Mouse (Mus musculus): ENCODE results near the gene Fam107a.

Fam107a gene

DNA sequence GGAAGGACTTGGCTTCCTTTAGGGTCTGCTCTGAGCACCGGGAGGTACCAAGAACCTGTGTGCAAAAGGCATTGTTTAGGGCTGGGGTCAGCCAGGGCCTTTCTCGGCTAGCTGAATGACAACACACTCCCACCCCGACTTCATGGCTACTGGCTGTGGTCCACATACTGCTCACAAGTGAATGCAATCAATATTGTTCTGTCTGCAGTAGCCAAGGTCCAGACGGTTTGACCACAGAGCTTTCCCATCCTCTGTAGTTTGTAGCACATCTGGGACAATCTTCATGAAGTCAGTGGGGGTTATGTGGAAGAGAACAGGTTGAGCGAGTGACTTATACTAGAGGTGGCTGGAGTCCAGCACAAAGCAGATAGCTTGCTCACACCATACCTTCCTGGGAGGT is 60.9 kb downstream of the Fam107a start:
- no peak for DNase-seq (ENCODE audit: low spot score)

DNA sequence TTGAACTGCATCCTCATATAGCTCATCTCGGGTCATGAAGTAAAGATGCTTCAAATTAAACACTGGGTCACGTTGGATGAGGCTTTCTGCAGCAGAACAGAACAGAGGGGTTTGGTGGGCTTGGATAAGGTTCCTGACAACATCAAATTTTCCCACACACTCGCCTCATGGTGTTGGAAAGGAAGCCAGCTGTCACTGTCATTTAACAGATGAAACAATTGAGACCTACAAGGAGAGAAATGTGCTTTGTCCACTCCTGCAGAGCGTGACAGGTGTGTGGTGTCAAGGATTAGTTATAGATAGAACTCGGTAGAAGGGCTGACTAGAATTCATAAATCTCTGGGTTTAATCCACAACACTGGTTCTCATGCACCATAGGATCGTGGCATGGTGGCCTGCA is 61.8 kb downstream of the Fam107a start:
- DNase-seq (ENCODE audit: low spot score), result no peak

DNA sequence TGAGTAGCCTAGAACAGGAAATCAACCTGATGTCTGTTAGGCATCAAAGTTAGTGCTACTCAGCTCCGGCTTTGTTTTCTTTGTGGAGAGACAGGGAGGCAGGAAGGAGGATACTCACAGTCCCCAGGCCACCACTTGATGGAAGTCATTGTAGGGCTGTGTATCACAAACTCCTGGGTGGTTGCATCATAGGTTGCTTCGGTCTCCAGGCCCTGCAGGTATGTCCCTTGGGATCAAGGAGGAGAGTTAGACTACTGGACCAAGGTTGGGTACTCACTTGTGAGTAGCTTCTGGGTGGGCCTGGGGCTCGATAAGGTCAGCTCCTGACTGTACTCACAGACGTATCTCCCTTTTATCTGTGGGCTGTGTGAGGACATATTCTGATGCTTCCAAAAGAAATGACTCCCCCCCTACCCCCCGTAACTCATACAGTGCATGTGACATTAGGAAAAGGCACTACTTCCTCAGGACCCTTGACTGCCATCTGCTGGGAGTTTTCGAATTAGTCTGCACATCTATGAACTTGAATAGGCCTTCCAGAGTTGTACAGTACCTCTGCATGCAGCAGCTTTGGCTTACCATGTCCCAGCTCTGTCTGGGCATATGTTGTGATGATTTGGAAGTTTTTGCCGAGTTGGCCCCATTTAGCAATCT is 62.6 kb downstream of the Fam107a start:
- no peak for DNase-seq (ENCODE audit: low spot score)

DNA sequence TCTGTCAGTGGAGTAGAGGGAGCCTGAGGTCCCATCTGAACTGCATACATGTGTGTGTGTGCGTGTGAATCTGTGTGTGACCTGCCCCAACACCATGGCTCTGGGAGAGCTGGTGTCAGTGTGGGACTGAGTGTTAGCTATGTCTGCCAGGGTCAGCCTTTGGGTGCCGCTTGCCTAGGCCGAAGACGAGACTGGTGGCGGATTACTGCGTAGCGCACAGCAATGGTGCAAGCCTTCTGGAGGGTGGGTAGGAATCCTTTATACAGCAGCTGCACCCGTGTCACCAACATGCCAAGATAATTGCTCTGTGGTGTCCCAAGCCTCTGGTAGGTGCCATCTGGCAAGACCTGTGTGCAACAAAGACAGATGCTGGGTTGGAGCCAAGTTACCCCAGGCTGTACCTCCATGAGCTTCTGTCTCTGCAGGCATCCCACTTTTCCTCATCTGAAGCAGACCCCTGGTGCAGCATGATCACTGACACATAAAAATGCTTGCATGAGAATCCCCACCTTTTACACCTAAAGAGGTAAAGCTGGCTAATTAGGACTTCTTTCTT is 66.4 kb downstream of the Fam107a start:
- no peak for DNase-seq (ENCODE audit: low spot score)

DNA sequence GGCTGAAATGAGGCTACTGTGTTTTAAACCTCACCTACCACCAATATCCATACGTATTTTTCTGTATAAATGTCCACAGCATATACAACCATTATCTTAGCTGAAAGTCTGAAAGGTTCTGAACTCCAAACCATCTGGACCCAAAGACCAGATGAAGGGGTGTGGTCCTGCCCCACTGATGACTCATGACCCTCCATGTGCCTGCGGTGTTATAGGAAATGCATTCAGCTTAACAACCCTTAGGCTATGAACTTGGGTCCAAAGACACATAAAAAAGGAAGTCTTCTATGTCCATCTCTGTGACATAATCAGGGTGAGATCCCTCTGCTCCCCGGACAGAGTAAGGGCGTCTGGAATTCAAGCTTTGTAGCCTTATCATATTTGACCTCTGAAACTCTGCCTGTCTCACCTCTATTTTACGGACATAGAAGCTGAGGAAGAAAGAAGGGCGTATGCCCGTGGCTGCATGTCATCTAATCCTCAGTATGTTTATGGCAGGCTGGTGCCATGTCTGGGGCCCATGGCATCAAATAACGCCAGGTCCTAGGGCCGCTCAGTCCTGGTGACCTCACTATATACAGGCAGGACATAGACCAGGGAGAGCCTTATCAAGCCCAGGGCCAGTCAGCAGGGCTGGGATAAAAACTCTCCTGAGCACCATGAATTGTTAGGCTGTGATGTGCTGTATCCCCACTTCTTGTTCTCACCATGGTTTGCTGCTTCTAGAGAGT is 67.5 kb downstream of the Fam107a start:
- no peak for DNase-seq (ENCODE audit: low spot score)

DNA sequence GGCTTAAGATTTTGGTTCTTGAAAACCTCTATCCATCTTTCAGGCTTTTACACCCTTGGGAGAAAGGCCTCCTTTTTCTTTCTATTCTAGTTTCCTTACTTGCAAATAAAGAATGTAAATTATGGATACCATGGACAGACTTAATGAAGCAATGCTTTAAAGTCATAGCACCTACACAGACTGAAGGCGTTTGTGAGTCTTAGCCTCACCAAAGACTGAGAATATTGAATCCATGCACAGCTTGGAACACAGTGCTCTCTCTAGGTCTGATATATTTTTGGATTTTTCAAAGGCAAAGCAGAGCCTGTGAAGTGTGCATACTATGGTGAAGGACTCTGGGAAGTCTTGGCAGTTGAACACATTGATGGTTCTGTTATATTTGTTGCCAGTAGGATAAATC is 68.6 kb downstream of the Fam107a start:
- DNase-seq (ENCODE audit: low spot score), result no peak

DNA sequence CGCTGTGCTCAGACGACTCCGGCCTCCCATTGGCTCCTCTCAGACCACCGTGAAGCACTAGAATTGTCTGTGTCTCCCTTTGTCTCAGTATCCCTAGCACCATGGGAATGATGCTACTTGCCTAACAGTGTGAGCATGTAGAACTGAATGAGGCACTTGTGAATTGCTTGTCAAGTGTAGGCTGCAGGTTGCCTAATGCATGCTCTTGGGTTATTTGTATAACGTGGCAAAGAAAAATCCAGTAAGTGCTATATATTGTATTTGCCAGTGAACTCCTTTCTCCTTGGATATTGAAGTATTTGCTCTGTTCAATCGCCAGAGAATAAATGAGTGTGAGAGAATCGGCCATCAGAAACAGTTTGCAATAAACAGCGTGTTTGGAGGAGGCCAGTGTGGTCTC is 70.9 kb downstream of the Fam107a start:
- DNase-seq (ENCODE audit: low spot score), result no peak

All from c-Kit-positive CD71-positive TER-119-positive erythroid progenitor cells, embryonic 14.5 days (primary cell).